Mouse (Mus musculus) liver, embryonic 14.5 days (tissue): ENCODE data around the gene Syt8. TPM values are rescaled to one million over a fixed set of nuclear protein-coding genes. Genes with fewer than 3 reads are reported as not detected.

Experiments
- ATAC-seq: fragments of 200-750 bp; cut with Nextera tagmentation; 2 replicates; pipeline ENCODE4 v1.8.0; 2017; ENCODE audit warnings: moderate number of reproducible peaks, mild to moderate bottlenecking, moderate library complexity; ENCODE audit not compliant: insufficient read depth
- DNase-seq, 3 experiments: peaks; one replicate each; pipeline ENCODE4 v3.0.0-alpha.2; 2012 to 2013; ENCODE audit warnings: low read depth in 3 of 3, low spot score in 3 of 3
- H3K27ac ChIP-seq: fragments of 300-500 bp; sonication (generic); 2 replicates; pipeline ENCODE4 v1.5.1; 2014; ENCODE audit warnings: moderate library complexity, mild to moderate bottlenecking, control low read depth, inconsistent platforms
- H3K27me3 ChIP-seq: fragments of 300-500 bp; sonication (generic); 2 replicates; pipeline ENCODE4 v1.6.1; 2014; ENCODE audit warnings: mild to moderate bottlenecking, low read length, moderate library complexity; ENCODE audit not compliant: control insufficient read depth, insufficient read depth
- H3K36me3 ChIP-seq: fragments of 300-500 bp; sonication (generic); replicated peaks from 2 replicates; pipeline ENCODE4 v1.6.1; 2014; ENCODE audit warnings: low read depth; ENCODE audit not compliant: control insufficient read depth, insufficient read depth
- H3K4me1 ChIP-seq, 2 experiments: fragments of 200-500 bp in 1 of 2; fragments of 300-500 bp in 1 of 2; sonication (generic) in 1 of 2; replicated peaks; 2 replicates each; pipeline ENCODE4 v1.6.1; 2012 to 2014; ENCODE audit warnings: antibody characterized with exemption in 1 of 2, inconsistent platforms in 1 of 2, low read length in 1 of 2; ENCODE audit not compliant: control insufficient read depth in 2 of 2, insufficient read depth in 2 of 2
- H3K4me2 ChIP-seq: fragments of 300-500 bp; sonication (generic); 2 replicates; pipeline ENCODE4 v1.6.1; 2014; ENCODE audit warnings: low read depth, mild to moderate bottlenecking, control low read depth, moderate library complexity
- H3K4me3 ChIP-seq, 2 experiments: fragments of 200-500 bp in 1 of 2; fragments of 300-500 bp in 1 of 2; sonication (generic) in 1 of 2; 2 replicates each; pipeline ENCODE4 v1.5.1; 2012 to 2014; ENCODE audit warnings: low read depth in 2 of 2, low read length in 2 of 2, mild to moderate bottlenecking in 2 of 2, control low read depth in 1 of 2, inconsistent platforms in 1 of 2, moderate library complexity in 1 of 2; ENCODE audit not compliant: insufficient read depth in 1 of 2
- H3K9ac ChIP-seq: fragments of 300-500 bp; sonication (generic); replicated peaks from 2 replicates; pipeline ENCODE4 v1.6.1; 2014; ENCODE audit warnings: mild to moderate bottlenecking, control low read depth, moderate library complexity
- H3K9me3 ChIP-seq: fragments of 300-500 bp; sonication (generic); 2 replicates; pipeline ENCODE4 v1.6.1; 2016; ENCODE audit warnings: low read length, mixed read lengths; ENCODE audit not compliant: control insufficient read depth
- CTCF ChIP-seq: IDR thresholded peaks from 2 replicates; pipeline ENCODE4 v1.5.1; 2016; ENCODE audit warnings: antibody characterized with exemption, low read depth, control low read depth
- EP300 ChIP-seq: IDR thresholded peaks from 2 replicates; pipeline ENCODE4 v1.6.1; 2016; ENCODE audit warnings: antibody characterized with exemption, low read depth
- WGBS: fragments of 180-500 bp; shearing (Covaris S2); extraction: QIAGEN DNeasy Blood & Tissue Kit; methylation state at CpG from one replicate; pipeline ENCODE4 v1.1.7; 2014; ENCODE audit not compliant: insufficient replicate concordance; 5-methylcytosine and 5-hydroxymethylcytosine counted together
- polyA plus RNA-seq, 2 experiments: library from polyadenylated mRNA; depleted of rRNA in 1 of 2; stranded (reverse) in 1 of 2; unstranded in 1 of 2; fragments of >200 nt; fragmentation: Nextera tagmentation in 1 of 2; extraction: Ambion mirVana in 1 of 2; gene quantifications; 2 replicates each; pipeline versions ENCODE4 v1.2.1 to v1.2.3; 2012 to 2014

The Syt8 gene
- polyA plus RNA-seq, 2 experiments = 0.03 TPM; not detected in 1

DNA sequence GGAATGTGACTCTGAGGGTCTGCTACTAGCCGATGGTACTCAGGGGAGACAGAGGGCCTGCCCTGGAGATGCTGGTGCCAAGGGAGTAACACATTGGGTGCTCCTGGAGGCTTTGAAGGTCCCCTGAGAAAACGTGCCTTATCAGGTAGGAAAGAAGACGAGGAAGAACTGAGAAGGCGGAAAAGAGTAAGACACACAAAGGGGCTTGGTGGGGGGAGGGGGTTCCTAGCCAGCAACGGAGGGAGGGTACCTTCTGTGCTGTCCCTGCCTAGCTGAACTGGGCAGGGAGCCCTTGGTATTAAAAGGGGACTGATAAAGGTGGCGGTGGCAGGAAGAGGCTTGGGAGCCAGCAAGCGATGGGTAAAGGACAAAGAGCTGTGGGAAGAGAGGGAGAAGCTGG is 41.0 kb downstream of the Syt8 start:
- WGBS = 55% methylated on average over 7 of the region's 7 CpGs
- TF ChIP-seq CTCF (no peak), EP300 (no peak)

DNA sequence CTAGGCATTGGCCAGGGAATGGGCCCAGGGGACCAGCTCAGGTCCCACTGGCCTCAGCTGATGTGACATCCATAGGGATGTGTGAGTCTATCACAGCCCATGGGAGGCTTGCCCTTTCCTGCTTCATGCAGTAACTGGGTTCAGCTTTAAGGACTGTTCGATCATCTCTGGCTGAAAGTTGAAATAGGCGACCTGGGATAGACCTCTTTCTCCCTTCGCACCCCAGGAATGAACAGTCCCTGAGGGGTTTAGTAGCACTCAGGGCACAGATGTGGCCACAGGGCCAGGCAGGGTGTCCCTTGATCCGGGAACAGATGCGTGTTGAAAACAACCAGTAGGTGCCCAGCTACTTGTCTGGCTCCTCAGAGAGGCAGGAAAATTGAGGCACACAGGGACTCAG is 41.6 kb downstream of the Syt8 start:
- Histone ChIP-seq H3K27me3 (no peaks in the 10 kb centered on the region), H3K4me1 (peaks cover 0 to 3% of the 10 kb centered on the region in 2 experiments; a peak in 1 of 4 replicates), H3K4me2 (no peak overlapping the region), H3K9ac (no peak overlapping the region), H3K4me3 (no peak overlapping the region), H3K9me3 (no peaks in the 10 kb centered on the region), H3K36me3 (no peaks in the 10 kb centered on the region), H3K27ac (no peak overlapping the region)
- WGBS = 65% methylated on average over 5 of the region's 5 CpGs
- no peak for TF ChIP-seq CTCF
- no peak for ATAC-seq
- no peak for DNase-seq

More for the DNA sequence above, 41.0 kb downstream of the Syt8 start:
- Histone ChIP-seq H3K27me3 (no peaks in the 10 kb centered on the region), H3K4me3 (no peak overlapping the region), H3K27ac (no peak overlapping the region), H3K9ac (no peak overlapping the region), H3K4me2 (no peak overlapping the region), H3K4me1 (0 out of 4 replicates have a peak, but pooled peaks cover 0 to 2% of the 10 kb centered on the region in 2 experiments), H3K36me3 (no peaks in the 10 kb centered on the region), H3K9me3 (no peaks in the 10 kb centered on the region)
- ATAC-seq = no peak
- no peak for DNase-seq

GRCm38 (mm10) chr7:142476795-142477452 is 42.3 kb downstream of the Syt8 start:
- H3K4me2 ChIP-seq = no peak overlapping the region

GRCm38 (mm10) chr7:142478001-142478400 is 43.4 kb downstream of the Syt8 start:
- TF ChIP-seq CTCF (no peak), EP300 (no peak)
- H3K4me1 ChIP-seq = peaks cover 0 to 6% of the 10 kb centered on the region in 2 experiments; a peak in 1 of 4 replicates
- no peak overlapping the region for H3K27ac ChIP-seq
- no peaks in the 10 kb centered on the region for H3K36me3 ChIP-seq
- no peaks in the 10 kb centered on the region for H3K9me3 ChIP-seq
- no peaks in the 10 kb centered on the region for H3K27me3 ChIP-seq
- no peak overlapping the region for H3K4me2 ChIP-seq
- no peak for DNase-seq
- no peak overlapping the region for H3K9ac ChIP-seq
- no peak overlapping the region for H3K4me3 ChIP-seq
- ATAC-seq = no peak
- WGBS = 72% methylated on average over 6 of the region's 6 CpGs

More at GRCm38 (mm10) chr7:142476795-142477452, 42.3 kb downstream of the Syt8 start:
- 59% methylated on average over 13 of the region's 13 CpGs for WGBS
- H3K9ac ChIP-seq = no peak overlapping the region
- H3K9me3 ChIP-seq = no peaks in the 10 kb centered on the region
- ATAC-seq = no peak
- no peaks in the 10 kb centered on the region for H3K36me3 ChIP-seq
- DNase-seq = no peak
- TF ChIP-seq EP300 = no peak
- TF ChIP-seq CTCF = no peak
- peaks cover 0 to 3% of the 10 kb centered on the region in 2 experiments; a peak in 1 of 4 replicates for H3K4me1 ChIP-seq
- no peak overlapping the region for H3K4me3 ChIP-seq
- H3K27ac ChIP-seq = no peak overlapping the region
- no peaks in the 10 kb centered on the region for H3K27me3 ChIP-seq

DNA sequence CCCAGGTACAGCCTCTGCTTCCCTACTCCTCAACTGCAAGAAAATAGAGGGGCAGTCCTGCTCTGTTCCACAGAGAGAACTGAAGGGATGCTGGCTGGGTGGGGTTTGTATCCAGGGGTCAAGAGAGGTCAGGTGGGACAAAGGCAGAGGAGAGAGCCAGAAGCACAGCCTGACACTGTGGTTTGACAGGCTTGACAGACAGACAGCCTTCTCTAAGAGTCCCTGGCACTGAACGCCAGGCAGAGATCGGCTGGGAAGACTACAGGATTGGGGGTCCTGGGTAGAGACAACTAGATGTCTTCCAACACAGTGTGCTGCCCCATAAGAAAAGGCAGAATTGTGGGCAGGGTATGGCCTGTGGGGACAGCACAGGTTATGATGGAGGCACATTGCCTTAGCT is 43.9 kb downstream of the Syt8 start:
- Histone ChIP-seq H3K36me3 (no peaks in the 10 kb centered on the region), H3K4me1 (peaks cover 0 to 6% of the 10 kb centered on the region in 2 experiments; a peak in 1 of 4 replicates), H3K9me3 (no peaks in the 10 kb centered on the region), H3K27me3 (no peaks in the 10 kb centered on the region), H3K9ac (no peak overlapping the region), H3K4me3 (no peak overlapping the region), H3K4me2 (no peak overlapping the region), H3K27ac (no peak overlapping the region)
- DNase-seq = no peak
- TF ChIP-seq CTCF (no peak), EP300 (no peak)
- ATAC-seq = no peak
- WGBS = 79% methylated on average over 2 of the region's 2 CpGs
